Mouse (Mus musculus) heart, embryonic 14.5 days (tissue): ENCODE data around the gene Tmem199. TPM values are rescaled to one million over a fixed set of nuclear protein-coding genes. Genes with fewer than 3 reads are reported as not detected.

ENCODE experiments used
- ATAC-seq: fragments of 200-750 bp; cut with Nextera tagmentation; 2 replicates; pipeline ENCODE4 v1.8.0; 2017; ENCODE audit warnings: low read depth, moderate TSS enrichment; ENCODE audit not compliant: insufficient number of reproducible peaks, insufficient read depth, low FRiP score
- H3K27ac ChIP-seq, 2 experiments: fragments of 200-500 bp in 1 of 2; fragments of 300-500 bp in 1 of 2; sonication (generic) in 1 of 2; replicated peaks in 1 of 2; 2 replicates each; pipeline ENCODE4 v1.5.1; 2012 to 2014; ENCODE audit warnings: low read depth in 2 of 2, low read length in 2 of 2, control low read depth in 1 of 2, mild to moderate bottlenecking in 1 of 2, mixed read lengths in 1 of 2; ENCODE audit not compliant: control insufficient read depth in 1 of 2, insufficient read depth in 1 of 2
- H3K27me3 ChIP-seq: fragments of 300-500 bp; sonication (generic); 2 replicates; pipeline ENCODE4 v1.6.1; 2014; ENCODE audit warnings: mild to moderate bottlenecking, low read length, control low read depth; ENCODE audit not compliant: control insufficient read depth, insufficient read depth
- H3K36me3 ChIP-seq: fragments of 300-500 bp; sonication (generic); 2 replicates; pipeline ENCODE4 v1.6.1; 2014; ENCODE audit warnings: mild to moderate bottlenecking, control low read depth, low read length, mixed read lengths; ENCODE audit not compliant: control insufficient read depth, insufficient read depth
- H3K4me1 ChIP-seq, 2 experiments: fragments of 200-500 bp in 1 of 2; fragments of 300-500 bp in 1 of 2; sonication (generic) in 1 of 2; 2 replicates each; pipeline ENCODE4 v1.6.1; 2012 to 2014; ENCODE audit warnings: low read length in 2 of 2, control low read depth in 1 of 2, mixed read lengths in 1 of 2; ENCODE audit not compliant: control insufficient read depth in 2 of 2, insufficient read depth in 2 of 2
- H3K4me2 ChIP-seq: fragments of 300-500 bp; sonication (generic); 2 replicates; pipeline ENCODE4 v1.6.1; 2014; ENCODE audit warnings: mild to moderate bottlenecking, low read length
- H3K4me3 ChIP-seq, 2 experiments: fragments of 200-500 bp in 1 of 2; fragments of 300-500 bp in 1 of 2; sonication (generic) in 1 of 2; 2 replicates each; pipeline ENCODE4 v1.5.1; 2012 to 2014; ENCODE audit warnings: low read length in 2 of 2, mild to moderate bottlenecking in 2 of 2, control low read depth in 1 of 2, low read depth in 1 of 2, moderate library complexity in 1 of 2; ENCODE audit not compliant: control insufficient read depth in 1 of 2, insufficient read depth in 1 of 2
- H3K9ac ChIP-seq: fragments of 300-500 bp; sonication (generic); 2 replicates; pipeline ENCODE4 v1.6.1; 2014; ENCODE audit warnings: mild to moderate bottlenecking, low read length
- H3K9me3 ChIP-seq: fragments of 300-500 bp; sonication (generic); 2 replicates; pipeline ENCODE4 v1.6.1; 2016; ENCODE audit warnings: low read length, control low read depth; ENCODE audit not compliant: control insufficient read depth
- WGBS: fragments of 180-500 bp; shearing (Covaris S2); extraction: QIAGEN DNeasy Blood & Tissue Kit; methylation state at CpG from one replicate; pipeline ENCODE4 v1.1.7; 2014; 5-methylcytosine and 5-hydroxymethylcytosine counted together
- polyA plus RNA-seq: library from polyadenylated mRNA; unstranded; fragments of >200 nt; fragmentation: Nextera tagmentation; extraction: Ambion mirVana; gene quantifications from 2 replicates; pipeline ENCODE4 v1.2.1, GENCODE M21; 2014

Gene Tmem199
- polyA plus RNA-seq, 1 experiment from 2014 or later: 44.4 TPM

GRCm38 (mm10) chr11:78461894-78462293, 50.1 kb downstream of the Tmem199 start:
- no peak overlapping the region for H3K27ac ChIP-seq
- no peak for ATAC-seq
- no peaks in the 10 kb centered on the region for H3K36me3 ChIP-seq
- no peak overlapping the region for H3K4me3 ChIP-seq
- H3K9me3 ChIP-seq: peaks cover 5% of the 10 kb centered on the region; the same call in 1 of the 2 replicates
- H3K4me2 ChIP-seq: no peak overlapping the region
- peaks cover 11 to 15% of the 10 kb centered on the region in 2 experiments for H3K4me1 ChIP-seq
- H3K9ac ChIP-seq: no peak overlapping the region
- no peaks in the 10 kb centered on the region for H3K27me3 ChIP-seq
- 79% methylated on average over 1 of the region's 1 CpGs for WGBS

- Histone ChIP-seq H3K4me1 (peaks cover 0 to 3% of the 10 kb centered on the region in 2 experiments; a peak in 2 of 4 replicates), H3K27ac (no peak overlapping the region), H3K4me2 (no peak overlapping the region), H3K27me3 (no peaks in the 10 kb centered on the region), H3K36me3 (no peaks in the 10 kb centered on the region), H3K9me3 (peaks cover 7% of the 10 kb centered on the region; the same call in 1 of the 2 replicates), H3K4me3 (no peak overlapping the region), H3K9ac (no peak overlapping the region)
- ATAC-seq: no peak
- 80% methylated on average over 17 of the region's 17 CpGs for WGBS
These were observed 53.2 kb downstream of the Tmem199 start for GRCm38 (mm10) chr11:78458740-78459139.

Other genes starting within 250 kb of the Tmem199 start
- gene BC030499, start 221.3 kb downstream of the Tmem199 start, polyA plus RNA-seq: 0.23 and 0.70 TPM in 2 replicates
- 23.6 and 25.0 TPM in 2 replicates for gene Spag5, start 210.6 kb downstream of the Tmem199 start, polyA plus RNA-seq
- 28.2 and 30.3 TPM in 2 replicates for gene Aldoc, start 189.2 kb downstream of the Tmem199 start, polyA plus RNA-seq
- 51.3 and 55.7 TPM in 2 replicates for gene Pigs, start 183.8 kb downstream of the Tmem199 start, polyA plus RNA-seq
- 38.6 and 43.0 TPM in 2 replicates for gene Unc119, start 168.7 kb downstream of the Tmem199 start, polyA plus RNA-seq
- gene Foxn1, start 125.6 kb downstream of the Tmem199 start, polyA plus RNA-seq: not detected in 2 replicates
- not detected in 2 replicates for gene Slc13a2, start 90.0 kb downstream of the Tmem199 start, polyA plus RNA-seq
- 6.2 and 8.1 TPM in 2 replicates for gene Slc46a1, start 46.5 kb downstream of the Tmem199 start, polyA plus RNA-seq
- 0.11 TPM in 1 of 2 replicates, not detected in the other for gene Sarm1, start 14.4 kb downstream of the Tmem199 start, polyA plus RNA-seq
- gene Vtn, start 13.1 kb downstream of the Tmem199 start, polyA plus RNA-seq: 0.15 and 0.34 TPM in 2 replicates
- gene Sebox, start 8.7 kb downstream of the Tmem199 start, polyA plus RNA-seq: not detected in 2 replicates
- 155 and 161 TPM in 2 replicates for gene Poldip2, start within 50 bp of the Tmem199 start, polyA plus RNA-seq
- gene Tnfaip1, start 24.2 kb upstream of the Tmem199 start, polyA plus RNA-seq: 77.6 and 77.9 TPM in 2 replicates
- gene Ift20, start 24.2 kb upstream of the Tmem199 start, polyA plus RNA-seq: 104 and 112 TPM in 2 replicates
- 51.7 and 54.7 TPM in 2 replicates for gene Tmem97, start 38.6 kb upstream of the Tmem199 start, polyA plus RNA-seq
- gene Nlk, start 185.2 kb upstream of the Tmem199 start, polyA plus RNA-seq: 14.6 and 14.9 TPM in 2 replicates
- 29.3 and 34.4 TPM in 2 replicates for gene Ccnq, start 239.6 kb upstream of the Tmem199 start, polyA plus RNA-seq